Mouse (Mus musculus) megakaryocyte-erythroid progenitor cell, adult 5-6 weeks (primary cell): ENCODE measurements around the gene Vim. TPM values are rescaled to one million over a fixed set of nuclear protein-coding genes. Genes with fewer than 3 reads are reported as not detected.
A peak's percentile ranks its signal among the peaks of the same experiment; 100 is the strongest.
"Not testable (repeated sequence)": the region's sequence is repeated elsewhere in the genome, so short reads cannot be mapped to it uniquely, and the experiment has no call there.

Experiments used
- ATAC-seq: replicated peaks from 2 replicates; pipeline ENCODE4 v1.8.0; 2016; ENCODE audit warnings: mild to moderate bottlenecking, inconsistent platforms; ENCODE audit not compliant: severe bottlenecking, poor library complexity, low FRiP score, low TSS enrichment
- total RNA-seq, 2 experiments: library from RNA; stranded (forward) in 1 of 2; stranded (reverse) in 1 of 2; fragments of 200-1000, 215-1000 nt in 1 of 2; fragments of >200 nt in 1 of 2; fragmentation: Nextera tagmentation in 1 of 2; gene quantifications; 2 replicates each; pipeline ENCODE4 v1.2.3; 2014 to 2017

Vim gene
- total RNA-seq, 2 experiments from 2014 or later, result 92.3 to 214 TPM

DNA sequence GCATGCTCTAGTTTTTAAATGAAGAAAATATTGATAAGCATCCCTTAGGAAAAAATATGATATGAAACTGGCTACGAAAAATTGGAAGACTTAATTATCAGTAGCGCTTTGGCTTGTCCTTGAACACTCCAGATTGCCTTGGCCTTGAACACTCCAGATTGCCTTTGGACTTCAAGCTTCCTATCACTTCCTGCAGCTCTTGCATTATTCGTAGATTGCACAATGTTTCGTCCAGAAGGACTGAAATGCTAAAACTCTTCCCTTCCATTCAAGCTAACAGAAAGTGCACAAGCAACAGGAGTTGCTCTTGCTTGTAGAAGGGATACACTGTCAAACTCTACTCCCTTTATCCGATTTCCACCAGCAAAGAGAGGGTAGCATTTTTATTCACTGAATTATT lies 14.4 kb upstream of the Vim start:
- no peak for ATAC-seq

DNA sequence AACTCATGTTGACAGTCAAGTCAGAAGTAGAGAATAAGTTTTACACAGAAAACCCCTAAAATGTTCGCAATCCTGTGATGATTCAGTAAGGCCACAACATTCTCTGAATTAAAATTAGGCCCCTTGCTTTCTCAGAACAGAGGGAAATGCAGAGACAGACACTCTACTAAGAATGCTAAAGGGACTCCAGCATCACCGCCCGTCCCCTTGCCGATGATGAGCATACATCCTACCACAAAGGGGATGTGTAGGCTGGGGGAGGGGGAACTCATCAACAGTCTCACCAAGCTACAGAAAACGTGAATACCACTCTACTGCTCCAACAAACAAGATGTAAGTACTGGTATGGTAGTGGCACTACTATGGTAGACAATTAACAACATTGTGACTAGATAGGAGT lies 14.0 kb upstream of the Vim start:
- no peak for ATAC-seq

DNA sequence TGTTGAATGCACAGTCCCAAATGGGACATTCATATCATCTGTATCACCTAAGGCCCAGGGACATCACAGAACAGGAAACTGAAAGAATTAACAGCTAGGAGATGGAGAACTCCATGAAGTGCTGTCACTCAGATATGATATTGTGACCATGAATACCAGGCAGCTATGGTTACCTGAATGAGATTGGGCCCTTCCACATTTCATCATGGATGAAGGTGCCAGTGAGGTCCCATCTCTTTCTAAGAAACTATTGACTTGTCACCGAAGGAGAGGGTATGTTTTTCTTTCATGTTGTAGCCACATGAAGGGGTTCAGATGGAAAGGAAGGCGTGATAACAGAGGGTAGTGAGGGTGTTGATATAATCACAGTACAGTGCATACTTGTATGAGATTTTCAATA lies 13.3 kb upstream of the Vim start:
- no peak for ATAC-seq

DNA sequence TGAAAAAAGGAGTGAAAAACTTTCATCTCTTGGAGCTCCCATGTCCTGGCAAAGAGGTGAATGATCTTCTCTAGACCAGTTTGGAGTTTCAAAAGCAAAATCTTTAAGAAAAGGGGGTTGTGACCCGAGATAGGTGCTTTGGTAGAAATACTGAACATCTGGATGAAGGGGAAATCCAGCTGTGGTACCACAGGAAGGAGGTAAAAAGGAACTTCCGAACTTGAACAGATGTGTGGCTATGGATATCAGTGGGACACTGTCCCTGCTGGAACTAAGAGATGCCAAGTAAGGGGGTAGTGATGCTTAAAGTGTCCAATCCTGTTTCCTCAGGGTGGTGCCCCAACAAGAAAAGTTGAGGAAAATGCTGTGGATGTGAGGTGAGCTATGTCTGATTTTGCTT lies 3.6 kb upstream of the Vim start:
- no peak for ATAC-seq

DNA sequence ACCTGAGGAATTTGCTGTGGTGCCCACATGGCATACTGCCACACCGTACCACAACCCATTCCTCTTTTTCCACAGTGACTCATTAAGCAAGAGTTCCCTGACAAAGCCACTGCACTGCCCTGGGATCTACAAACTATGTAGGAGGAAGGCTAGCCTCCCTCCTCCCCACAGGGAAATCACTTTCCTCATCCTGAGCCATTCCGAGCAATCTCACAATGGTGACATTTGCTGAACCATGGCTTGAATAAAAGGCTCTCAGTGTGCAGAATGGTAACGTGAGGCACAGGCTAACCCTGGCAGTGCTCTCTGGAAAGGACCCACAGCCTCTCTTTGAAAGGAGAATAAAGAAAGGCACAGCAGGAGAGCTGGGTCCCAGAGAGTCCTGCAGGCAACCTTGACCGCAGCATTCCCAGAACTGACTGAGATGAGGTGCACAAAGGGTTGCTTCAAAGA lies 1.6 kb upstream of the Vim start:
- ATAC-seq, result no peak

DNA sequence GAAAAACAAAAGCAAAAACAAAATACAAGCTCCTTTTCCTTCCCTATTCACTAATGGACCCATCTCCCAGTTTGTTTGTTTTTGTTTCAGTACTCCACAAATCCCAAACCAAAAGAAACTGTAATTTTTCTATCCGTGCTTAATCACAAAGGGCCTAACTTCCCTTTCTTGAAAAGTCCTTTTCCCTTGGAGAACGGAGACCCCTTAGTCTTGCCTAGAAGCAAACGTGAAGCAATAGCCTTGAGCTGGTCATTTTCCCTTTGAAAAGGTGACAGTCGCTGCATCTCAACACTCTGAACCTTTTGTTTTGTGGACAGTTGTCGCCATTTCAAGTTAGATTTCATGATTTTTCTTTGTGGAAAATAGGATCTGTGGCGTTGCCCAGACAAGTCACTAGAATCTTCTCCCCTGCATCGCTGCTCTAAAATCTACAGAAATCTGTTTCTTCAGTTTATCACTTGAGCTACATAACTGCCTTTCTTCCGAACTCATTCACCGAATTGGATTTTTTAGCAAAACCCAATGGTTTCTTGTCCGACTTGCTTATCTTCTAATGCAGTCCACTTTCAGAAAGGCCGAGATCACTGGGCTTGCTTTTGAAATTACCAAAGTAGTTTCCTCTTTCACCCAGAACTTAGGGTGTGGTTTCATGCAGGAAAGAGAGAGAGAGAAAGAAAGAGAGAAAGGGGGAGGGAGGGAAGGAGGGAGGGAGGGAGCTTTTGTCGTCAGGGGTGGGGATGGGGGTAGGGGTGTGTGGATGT lies 900 bp upstream of the Vim start:
- no peak for ATAC-seq

DNA sequence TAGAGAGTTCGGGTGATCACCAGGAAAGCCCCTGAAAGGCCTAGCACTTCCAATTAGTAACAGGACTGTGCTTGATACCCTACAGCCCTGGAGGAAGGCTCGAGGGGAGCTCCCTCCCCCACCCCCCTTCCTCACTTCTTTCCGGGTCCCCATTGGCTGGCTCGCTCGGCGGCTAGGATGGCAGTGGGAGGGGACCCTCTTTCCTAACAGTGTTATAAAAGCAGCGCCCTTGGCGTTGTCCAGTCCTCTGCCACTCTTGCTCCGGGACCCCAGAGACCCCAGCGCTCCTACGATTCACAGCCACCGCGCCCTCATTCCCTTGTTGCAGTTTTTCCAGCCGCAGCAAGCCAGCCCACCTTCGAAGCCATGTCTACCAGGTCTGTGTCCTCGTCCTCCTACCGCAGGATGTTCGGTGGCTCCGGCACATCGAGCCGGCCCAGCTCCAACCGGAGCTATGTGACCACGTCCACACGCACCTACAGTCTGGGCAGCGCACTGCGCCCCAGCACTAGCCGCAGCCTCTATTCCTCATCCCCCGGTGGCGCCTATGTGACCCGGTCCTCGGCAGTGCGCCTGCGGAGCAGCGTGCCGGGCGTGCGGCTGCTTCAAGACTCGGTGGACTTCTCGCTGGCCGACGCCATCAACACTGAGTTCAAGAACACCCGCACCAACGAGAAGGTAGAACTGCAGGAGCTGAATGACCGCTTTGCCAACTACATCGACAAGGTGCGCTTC lies 506 bp downstream of the Vim start:
- peak; percentile 64 for ATAC-seq

DNA sequence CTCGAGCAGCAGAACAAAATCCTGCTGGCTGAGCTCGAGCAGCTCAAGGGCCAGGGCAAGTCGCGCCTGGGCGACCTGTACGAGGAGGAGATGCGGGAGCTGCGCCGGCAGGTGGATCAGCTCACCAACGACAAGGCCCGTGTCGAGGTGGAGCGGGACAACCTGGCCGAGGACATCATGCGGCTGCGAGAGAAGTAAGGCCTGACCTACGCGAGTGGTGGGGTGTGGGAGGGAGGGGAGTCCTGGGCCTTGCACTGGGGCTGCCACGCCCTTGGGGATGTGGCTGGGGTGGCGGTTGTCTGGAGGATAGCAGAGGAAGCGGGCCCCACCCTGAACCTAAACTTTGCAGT lies 1.0 kb downstream of the Vim start:
- peak; percentile 65 for ATAC-seq

DNA sequence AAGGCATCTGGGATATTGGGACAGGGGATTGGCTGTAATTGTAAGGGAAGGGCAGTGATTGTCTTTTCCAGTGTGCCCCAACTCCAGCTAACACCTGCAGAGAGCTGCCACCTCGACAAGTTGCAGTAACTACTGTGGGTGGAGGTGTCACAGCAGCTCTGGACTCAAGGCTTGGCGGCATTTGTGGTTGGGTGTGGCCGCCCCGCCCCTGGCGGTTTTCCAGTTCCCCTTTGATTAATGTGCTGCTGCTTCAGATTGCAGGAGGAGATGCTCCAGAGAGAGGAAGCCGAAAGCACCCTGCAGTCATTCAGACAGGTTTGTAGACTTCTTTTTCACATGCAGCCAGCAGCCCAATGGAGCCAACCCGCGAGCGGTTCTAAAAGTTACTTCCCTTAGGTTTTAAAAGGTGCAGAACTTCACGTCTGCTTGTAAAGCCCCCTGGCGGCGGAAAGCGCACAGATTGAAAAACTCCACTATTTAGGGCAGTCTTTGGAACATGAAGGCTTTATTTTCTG lies 1.6 kb downstream of the Vim start:
- ATAC-seq, result peak; percentile 33

DNA sequence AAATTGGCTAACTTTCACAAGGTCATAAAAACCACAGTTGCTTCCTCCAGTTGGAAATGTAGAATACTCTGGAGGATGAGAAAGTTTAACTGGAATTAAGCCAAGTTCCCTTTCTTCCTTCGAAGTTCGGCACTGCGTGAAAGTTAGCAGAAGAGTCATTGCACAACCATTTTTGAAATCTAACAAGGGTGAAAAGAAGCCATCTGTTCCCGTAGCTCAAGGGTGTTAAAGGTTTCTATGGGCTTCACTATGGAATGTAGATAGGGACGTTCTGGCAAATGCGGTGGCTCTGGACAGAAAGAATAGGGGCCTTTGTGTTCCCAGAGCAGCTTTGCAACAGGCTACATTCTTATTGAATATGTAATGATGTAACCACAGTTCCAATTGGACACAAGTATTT lies 2.2 kb downstream of the Vim start:
- ATAC-seq, result no peak

DNA sequence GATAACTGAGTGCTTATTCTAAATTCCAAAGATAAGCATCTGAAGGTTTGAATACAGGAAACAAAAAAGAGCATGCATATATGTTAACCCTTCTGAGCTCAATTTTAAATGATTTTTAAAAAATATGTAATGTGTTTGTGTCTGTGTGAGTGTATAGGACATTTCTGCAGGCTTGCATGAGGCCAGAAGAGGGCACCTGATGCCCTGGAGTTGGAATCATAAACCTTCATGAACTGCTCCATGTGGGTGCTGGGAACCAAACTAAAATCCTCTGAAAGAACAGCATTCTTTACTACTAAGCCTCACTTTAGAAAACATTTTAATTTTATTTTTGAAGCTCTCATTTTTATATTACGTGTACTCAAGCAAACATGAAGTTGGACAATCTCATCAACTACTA lies 3.7 kb downstream of the Vim start:
- no peak for ATAC-seq

DNA sequence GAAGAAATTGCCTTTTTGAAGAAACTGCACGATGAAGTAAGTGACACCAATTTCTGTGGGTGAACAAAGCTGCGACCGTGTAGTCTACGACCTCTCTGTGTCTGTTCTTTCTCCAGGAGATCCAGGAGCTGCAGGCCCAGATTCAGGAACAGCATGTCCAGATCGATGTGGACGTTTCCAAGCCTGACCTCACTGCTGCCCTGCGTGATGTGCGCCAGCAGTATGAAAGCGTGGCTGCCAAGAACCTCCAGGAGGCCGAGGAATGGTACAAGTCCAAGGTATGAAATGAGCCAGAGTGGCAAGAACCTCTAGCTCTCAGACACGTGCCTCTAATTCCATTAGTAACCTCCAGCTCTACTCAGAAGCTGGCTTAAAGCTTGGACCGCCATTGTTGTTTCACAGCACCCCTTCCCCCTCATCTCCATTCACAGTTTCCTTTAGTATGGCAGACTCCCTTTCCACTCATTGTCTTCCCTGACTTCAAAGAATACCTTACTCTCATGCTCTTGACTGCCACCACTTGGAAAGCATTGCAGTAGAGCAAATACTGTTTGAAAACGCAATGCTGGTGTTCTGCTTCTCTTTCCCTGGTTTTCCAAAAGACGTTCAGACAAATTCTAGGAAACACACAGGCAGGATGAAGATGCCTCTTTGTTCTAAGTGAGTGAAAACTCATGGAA lies 4.9 kb downstream of the Vim start:
- ATAC-seq, result no peak

DNA sequence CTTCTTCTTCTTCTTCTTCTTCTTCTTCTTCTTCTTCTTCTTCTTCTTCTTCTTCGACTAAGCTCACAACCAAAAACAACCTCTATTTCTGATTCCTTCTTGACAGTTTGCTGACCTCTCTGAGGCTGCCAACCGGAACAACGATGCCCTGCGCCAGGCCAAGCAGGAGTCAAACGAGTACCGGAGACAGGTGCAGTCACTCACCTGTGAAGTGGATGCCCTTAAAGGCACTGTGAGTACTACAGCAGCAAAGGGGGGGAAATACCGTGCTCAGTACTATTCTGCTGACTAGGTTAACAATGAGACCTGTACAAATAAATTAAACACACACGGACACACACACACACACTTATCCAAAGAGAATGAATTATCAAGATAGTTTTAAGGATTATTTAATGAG lies 5.6 kb downstream of the Vim start:
- no peak for ATAC-seq

DNA sequence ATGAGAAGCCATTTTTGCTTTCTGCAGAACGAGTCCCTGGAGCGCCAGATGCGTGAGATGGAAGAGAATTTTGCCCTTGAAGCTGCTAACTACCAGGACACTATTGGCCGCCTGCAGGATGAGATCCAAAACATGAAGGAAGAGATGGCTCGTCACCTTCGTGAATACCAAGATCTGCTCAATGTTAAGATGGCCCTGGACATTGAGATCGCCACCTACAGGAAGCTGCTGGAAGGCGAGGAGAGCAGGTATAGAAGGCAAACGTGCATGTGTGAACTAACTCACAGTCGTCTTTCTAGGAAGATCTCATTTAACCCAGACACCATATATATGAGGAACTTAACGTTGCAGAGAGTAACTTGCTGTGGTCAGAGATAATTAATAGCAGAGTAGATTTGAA lies 6.3 kb downstream of the Vim start:
- ATAC-seq, result peak; percentile 79

DNA sequence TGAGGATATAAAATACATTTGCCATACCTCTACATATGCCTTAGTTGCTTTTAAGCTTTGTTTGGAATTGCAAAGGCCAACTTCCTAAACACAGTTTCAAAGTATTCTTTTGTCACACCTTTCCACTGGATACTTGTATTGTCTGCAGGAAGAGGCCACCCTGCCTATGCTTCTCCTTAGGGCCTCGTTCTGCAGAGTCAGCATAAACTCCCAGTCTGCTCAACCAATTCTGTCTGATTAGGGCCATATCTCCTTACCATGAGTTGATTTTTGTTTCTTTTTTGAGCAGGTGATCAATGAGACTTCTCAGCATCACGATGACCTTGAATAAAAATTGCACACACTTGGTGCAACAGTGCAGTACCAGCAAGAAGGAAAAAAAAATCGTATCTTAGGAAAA lies 8.5 kb downstream of the Vim start:
- ATAC-seq, result no peak

DNA sequence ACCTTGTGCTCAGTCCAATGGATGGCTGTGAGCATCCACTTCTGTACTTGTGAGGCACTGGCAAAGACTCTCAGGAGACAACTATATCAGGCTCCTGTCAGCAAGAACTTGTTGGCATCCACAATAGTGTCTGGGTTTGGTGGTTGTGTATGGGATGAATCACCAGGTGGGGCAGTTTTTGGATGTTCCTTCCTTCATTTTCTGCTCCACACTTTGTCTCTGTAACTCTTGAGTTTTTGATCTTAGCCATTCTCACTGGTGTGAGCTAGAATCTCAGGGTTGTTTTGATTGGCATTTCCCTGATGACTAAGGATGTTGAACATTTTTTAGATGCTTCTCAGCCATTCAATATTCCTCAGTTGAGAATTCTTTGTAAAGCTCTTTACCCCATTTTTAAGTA lies 10.0 kb downstream of the Vim start:
- ATAC-seq, result not testable (repeated sequence)

DNA sequence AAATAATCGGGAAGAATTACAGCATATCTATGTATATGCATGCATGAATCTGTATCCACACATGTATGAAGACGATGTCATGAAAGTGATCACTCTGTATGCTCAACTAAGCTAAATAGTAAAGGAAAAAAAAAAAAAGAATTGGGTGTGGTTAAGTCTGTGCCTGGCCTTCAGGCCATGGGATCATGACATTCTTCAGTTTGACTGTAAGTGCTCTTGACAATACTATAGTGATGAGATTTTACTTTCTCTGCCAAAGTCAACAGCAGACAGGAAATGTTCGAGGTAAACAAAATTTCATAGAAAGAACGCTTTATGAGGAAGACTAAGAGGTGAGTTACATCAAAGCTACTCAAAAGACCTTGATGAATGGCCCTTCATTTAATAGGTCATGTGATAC lies 19.6 kb downstream of the Vim start:
- no peak for ATAC-seq

DNA sequence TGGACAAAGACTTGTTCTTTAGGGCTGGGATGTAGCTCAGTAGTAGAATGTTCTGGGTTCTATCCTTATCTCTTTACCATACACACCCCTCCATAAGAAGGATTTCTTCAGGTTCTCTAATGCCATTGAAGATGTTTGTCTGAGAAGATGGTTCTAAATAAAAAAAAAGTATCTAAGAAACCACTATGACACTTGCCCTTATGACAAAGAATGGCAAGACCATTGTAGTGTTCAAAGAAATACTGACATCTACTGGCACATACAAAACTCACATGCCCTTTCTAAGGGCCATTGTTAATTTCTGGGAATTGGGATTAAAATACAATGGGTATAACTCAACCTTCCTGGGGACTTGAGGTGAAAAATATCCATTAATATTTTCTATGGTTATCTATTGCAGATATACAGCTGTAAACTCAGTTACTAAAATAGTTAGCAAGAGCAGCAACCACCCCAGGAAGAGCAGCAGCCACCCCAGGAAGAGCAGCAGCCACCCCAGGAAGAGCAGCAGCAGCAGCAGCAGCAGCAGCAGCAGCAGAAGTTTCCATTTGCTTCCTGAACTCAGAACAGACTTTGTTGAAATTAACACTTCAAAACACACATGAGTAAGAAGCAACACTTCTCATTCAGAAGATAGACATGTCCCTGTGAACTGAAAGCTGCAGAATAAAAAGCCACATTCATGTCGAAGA lies 23.4 kb downstream of the Vim start:
- peak; percentile 65; the same call in 1 of the 2 replicates for ATAC-seq

DNA sequence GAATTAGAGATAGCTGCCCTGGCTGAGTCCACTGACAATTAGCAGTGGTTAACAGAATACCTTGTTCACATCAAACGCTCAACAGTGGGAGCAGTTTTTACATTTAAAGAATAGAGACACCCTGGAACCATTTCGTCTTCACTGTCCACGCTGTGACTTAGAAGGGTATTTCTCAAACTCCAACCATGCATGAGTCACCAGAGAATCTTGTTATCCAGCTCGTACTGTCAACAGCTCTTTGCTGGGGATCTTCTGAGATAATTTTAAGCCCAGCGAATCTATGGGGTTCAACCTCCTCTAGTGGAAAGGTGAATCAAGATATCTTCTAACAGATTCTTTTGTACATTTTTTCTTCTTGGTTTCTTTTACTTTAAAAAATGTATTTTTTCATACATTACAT lies 24.4 kb downstream of the Vim start:
- ATAC-seq, result no peak

DNA sequence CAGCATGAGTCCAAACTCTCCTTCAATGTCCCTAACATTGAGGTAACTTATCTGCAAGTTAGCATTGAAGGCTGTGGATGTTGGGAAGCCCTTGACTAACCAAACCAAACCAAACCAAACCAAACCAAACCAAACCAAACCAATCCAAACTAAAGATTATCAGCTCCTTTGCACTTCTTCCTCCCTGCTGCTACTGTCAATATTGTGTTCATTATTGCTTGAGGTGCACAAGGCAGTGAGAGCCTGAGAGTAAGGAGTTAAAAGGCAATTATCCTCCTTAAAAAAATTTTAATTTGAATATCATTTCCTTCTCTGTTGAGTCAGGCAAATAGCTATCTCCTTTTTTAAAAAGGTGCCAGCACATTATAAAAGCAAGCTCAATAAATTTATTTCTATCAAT lies 29.4 kb downstream of the Vim start:
- ATAC-seq, result no peak
